Mouse (Mus musculus) bone marrow, adult 2 months (tissue): ENCODE measurements around the gene Raph1. TPM values are rescaled to one million over a fixed set of nuclear protein-coding genes. Genes with fewer than 3 reads are reported as not detected.

Experiments used
- H3K27ac ChIP-seq: fragments of 200-500 bp; 2 replicates; pipeline ENCODE4 v1.5.1; 2012; ENCODE audit warnings: low read depth, mild to moderate bottlenecking, control low read depth, inconsistent platforms, low read length; ENCODE audit not compliant: control insufficient read depth, poor library complexity, insufficient read depth
- H3K4me1 ChIP-seq: fragments of 200-500 bp; 2 replicates; pipeline ENCODE4 v1.6.1; 2011; ENCODE audit warnings: low read length; ENCODE audit not compliant: control insufficient read depth, insufficient read depth
- H3K4me3 ChIP-seq: fragments of 200-500 bp; replicated peaks from 2 replicates; pipeline ENCODE3; 2011; ENCODE audit warnings: mild to moderate bottlenecking, low read depth, low read length, control low read depth; ENCODE audit not compliant: control insufficient read depth
- CTCF ChIP-seq: fragments of 200-500 bp; IDR thresholded peaks from 2 replicates; pipeline ENCODE4 v1.5.1; 2011; ENCODE audit warnings: low read length, control low read depth; ENCODE audit not compliant: control insufficient read depth, insufficient read depth
- POLR2A ChIP-seq: fragments of 200-500 bp; IDR thresholded peaks from 2 replicates; pipeline ENCODE4 v1.6.1; 2011; ENCODE audit warnings: low read depth, mild to moderate bottlenecking, control low read depth, low read length, borderline replicate concordance; ENCODE audit not compliant: control insufficient read depth
- WGBS: fragments of 180-500 bp; shearing (Covaris S2); methylation state at CpG from one replicate; pipeline ENCODE4 v1.1.7; 2018; 5-methylcytosine and 5-hydroxymethylcytosine counted together
- polyA plus RNA-seq: library from polyadenylated mRNA; stranded (reverse); fragments of >200 nt; gene quantifications from 2 replicates; pipeline ENCODE4 v1.2.4, GENCODE M21; 2011; ENCODE audit warnings: low replicate concordance; ENCODE audit not compliant: missing spikeins, insufficient read depth, insufficient read length

The Raph1 gene
- polyA plus RNA-seq, 1 experiment = 4.3 TPM

- H3K27ac ChIP-seq = no peak overlapping the region
- no peak for TF ChIP-seq CTCF
- H3K4me3 ChIP-seq = no peak overlapping the region
- 70% methylated on average over 3 of the region's 3 CpGs for WGBS
- H3K4me1 ChIP-seq = no peaks in the 10 kb centered on the region
Observed at GRCm38 (mm10) chr1:60599926-60600325, 33.0 kb upstream of the Raph1 start.

- Histone ChIP-seq H3K27ac (no peak overlapping the region), H3K4me1 (no peaks in the 10 kb centered on the region), H3K4me3 (no peak overlapping the region)
- no peak for TF ChIP-seq POLR2A
- WGBS = 26% methylated on average over 6 of the region's 6 CpGs
Observed at GRCm38 (mm10) chr1:60599013-60599701, 32.3 kb upstream of the Raph1 start.

GRCm38 (mm10) chr1:60596386-60597320 lies 29.7 kb upstream of the Raph1 start:
- H3K4me3 ChIP-seq = no peak overlapping the region
- TF ChIP-seq POLR2A (no peak), CTCF (no peak)
- WGBS = 84% methylated on average over 11 of the region's 11 CpGs
- no peaks in the 10 kb centered on the region for H3K4me1 ChIP-seq
- H3K27ac ChIP-seq = no peak overlapping the region

- no peak overlapping the region for H3K4me3 ChIP-seq
- WGBS = 92% methylated on average over 6 of the region's 6 CpGs
- no peak for TF ChIP-seq CTCF
- TF ChIP-seq POLR2A = no peak
- no peaks in the 10 kb centered on the region for H3K4me1 ChIP-seq
- no peak overlapping the region for H3K27ac ChIP-seq
Observed at GRCm38 (mm10) chr1:60593101-60593500, 26.2 kb upstream of the Raph1 start.

- no peak overlapping the region for H3K4me3 ChIP-seq
- 80% methylated on average over 4 of the region's 4 CpGs for WGBS
Observed at GRCm38 (mm10) chr1:60588887-60589629, 22.2 kb upstream of the Raph1 start.

GRCm38 (mm10) chr1:60580990-60581389 lies 14.1 kb upstream of the Raph1 start:
- Histone ChIP-seq H3K4me3 (no peak overlapping the region), H3K4me1 (peaks cover 1% of the 10 kb centered on the region; the same call in 1 of the 2 replicates), H3K27ac (no peak overlapping the region)
- TF ChIP-seq CTCF = no peak
- no peak for TF ChIP-seq POLR2A
- WGBS = 86% methylated on average over 8 of the region's 8 CpGs

More at GRCm38 (mm10) chr1:60588887-60589629, 22.2 kb upstream of the Raph1 start:
- H3K27ac ChIP-seq = no peak overlapping the region
- no peaks in the 10 kb centered on the region for H3K4me1 ChIP-seq
- TF ChIP-seq CTCF (no peak), POLR2A (no peak)

GRCm38 (mm10) chr1:60579886-60580285 lies 13.0 kb upstream of the Raph1 start:
- H3K4me1 ChIP-seq = peaks cover 1% of the 10 kb centered on the region; the same call in 1 of the 2 replicates
- TF ChIP-seq CTCF (no peak), POLR2A (no peak)
- H3K4me3 ChIP-seq = no peak overlapping the region
- no peak overlapping the region for H3K27ac ChIP-seq
- WGBS = 3% methylated on average over 1 of the region's 1 CpGs

- peaks cover 2% of the 10 kb centered on the region; the same call in 1 of the 2 replicates for H3K4me1 ChIP-seq
- TF ChIP-seq CTCF = no peak
- TF ChIP-seq POLR2A = no peak
Observed at GRCm38 (mm10) chr1:60572699-60573098, 5.8 kb upstream of the Raph1 start.

More at GRCm38 (mm10) chr1:60572699-60573098, 5.8 kb upstream of the Raph1 start:
- H3K4me3 ChIP-seq = no peak overlapping the region
- H3K27ac ChIP-seq = no peak overlapping the region
- WGBS = 80% methylated on average over 3 of the region's 3 CpGs
